Mouse (Mus musculus) embryonic fibroblast, embryonic 13.5 days (primary cell): ENCODE measurements around the gene Rpl13a.

Source experiments
- CTCF ChIP-seq: IDR thresholded peaks from 2 replicates; pipeline ENCODE4 v1.5.1; 2011; ENCODE audit warnings: mild to moderate bottlenecking, control low read depth, low read length, moderate library complexity, borderline replicate concordance; ENCODE audit not compliant: insufficient read depth
- POLR2A ChIP-seq: IDR thresholded peaks from 2 replicates; pipeline ENCODE4 v1.6.1; 2011; ENCODE audit warnings: low read depth, mild to moderate bottlenecking, control low read depth, low read length, moderate library complexity

GRCm38 (mm10) chr7:45139904-45140723 lies 11.6 kb upstream of the Rpl13a start:
- TF ChIP-seq CTCF, result no peak
- TF ChIP-seq POLR2A, result no peak
